Mouse (Mus musculus) intestine, embryonic 16.5 days (tissue): ENCODE measurements around the gene Lrrc43. TPM values are rescaled to one million over a fixed set of nuclear protein-coding genes. Genes with fewer than 3 reads are reported as not detected.

Experiments used
- ATAC-seq: fragments of 200-750 bp; cut with Nextera tagmentation; 2 replicates; pipeline ENCODE4 v1.8.0; 2017; ENCODE audit warnings: moderate TSS enrichment, moderate library complexity
- H3K27ac ChIP-seq: fragments of 300-500 bp; sonication (generic); 2 replicates; pipeline ENCODE4 v1.5.1; 2014; ENCODE audit warnings: mild to moderate bottlenecking, low read length
- H3K27me3 ChIP-seq: fragments of 300-500 bp; sonication (generic); replicated peaks from 2 replicates; pipeline ENCODE4 v1.6.1; 2014; ENCODE audit warnings: low read length, control low read depth, mixed read lengths; ENCODE audit not compliant: control insufficient read depth, insufficient read depth
- H3K36me3 ChIP-seq: fragments of 300-500 bp; sonication (generic); 2 replicates; pipeline ENCODE4 v1.6.1; 2014; ENCODE audit warnings: low read length, control low read depth; ENCODE audit not compliant: control insufficient read depth, insufficient read depth
- H3K4me1 ChIP-seq: fragments of 300-500 bp; sonication (generic); 2 replicates; pipeline ENCODE4 v1.6.1; 2014; ENCODE audit warnings: low read length, control low read depth, mixed read lengths; ENCODE audit not compliant: control insufficient read depth, insufficient read depth
- H3K4me2 ChIP-seq: fragments of 300-500 bp; sonication (generic); 2 replicates; pipeline ENCODE4 v1.6.1; 2014; ENCODE audit warnings: low read depth, low read length, control low read depth
- H3K4me3 ChIP-seq: fragments of 300-500 bp; sonication (generic); 2 replicates; pipeline ENCODE4 v1.5.1; 2014; ENCODE audit warnings: mild to moderate bottlenecking, low read length
- H3K9ac ChIP-seq: fragments of 300-500 bp; sonication (generic); 2 replicates; pipeline ENCODE4 v1.6.1; 2014; ENCODE audit warnings: low read depth, low read length
- H3K9me3 ChIP-seq: fragments of 300-500 bp; sonication (generic); 2 replicates; pipeline ENCODE4 v1.6.1; 2016; ENCODE audit warnings: low read length, control low read depth; ENCODE audit not compliant: control insufficient read depth
- WGBS: fragments of 180-500 bp; shearing (Covaris S2); extraction: QIAGEN DNeasy Blood & Tissue Kit; methylation state at CpG from one replicate; pipeline ENCODE4 v1.1.7; 2014; 5-methylcytosine and 5-hydroxymethylcytosine counted together
- microRNA-seq: library from miRNA; unstranded; fragments of <30 nt; microRNA quantifications from one replicate; pipeline ENCODE4, GENCODE M21; 2016
- polyA plus RNA-seq: library from polyadenylated mRNA; unstranded; fragments of >200 nt; fragmentation: Nextera tagmentation; extraction: Ambion mirVana; gene quantifications from 2 replicates; pipeline ENCODE4 v1.2.1, GENCODE M21; 2015

Lrrc43 gene
- polyA plus RNA-seq, 1 experiment from 2014 or later: not detected

GRCm38 (mm10) chr5:123525916-123526495 lies 36.9 kb downstream of the Lrrc43 start:
- H3K9ac ChIP-seq: no peak overlapping the region
- 90% methylated on average over 9 of the region's 9 CpGs for WGBS
- no peak overlapping the region for H3K4me3 ChIP-seq
- no peak for ATAC-seq
- H3K9me3 ChIP-seq: no peaks in the 10 kb centered on the region
- no peaks in the 10 kb centered on the region for H3K27me3 ChIP-seq
- H3K4me1 ChIP-seq: peaks cover 11% of the 10 kb centered on the region; the same call in 1 of the 2 replicates
- no peak overlapping the region for H3K27ac ChIP-seq
- no peaks in the 10 kb centered on the region; the same call in 1 of the 2 replicates for H3K36me3 ChIP-seq
- no peak overlapping the region for H3K4me2 ChIP-seq

- Histone ChIP-seq H3K4me2 (no peak overlapping the region), H3K36me3 (peaks cover 9% of the 10 kb centered on the region), H3K9me3 (no peaks in the 10 kb centered on the region), H3K4me3 (no peak overlapping the region), H3K9ac (no peak overlapping the region), H3K4me1 (0 out of 2 replicates have a peak, but pooled peaks cover 3% of the 10 kb centered on the region), H3K27me3 (no peaks in the 10 kb centered on the region), H3K27ac (no peak overlapping the region)
- no peak for ATAC-seq
- WGBS: 68% methylated on average over 7 of the region's 7 CpGs
Observed at GRCm38 (mm10) chr5:123528641-123529040, 39.5 kb downstream of the Lrrc43 start.

DNA sequence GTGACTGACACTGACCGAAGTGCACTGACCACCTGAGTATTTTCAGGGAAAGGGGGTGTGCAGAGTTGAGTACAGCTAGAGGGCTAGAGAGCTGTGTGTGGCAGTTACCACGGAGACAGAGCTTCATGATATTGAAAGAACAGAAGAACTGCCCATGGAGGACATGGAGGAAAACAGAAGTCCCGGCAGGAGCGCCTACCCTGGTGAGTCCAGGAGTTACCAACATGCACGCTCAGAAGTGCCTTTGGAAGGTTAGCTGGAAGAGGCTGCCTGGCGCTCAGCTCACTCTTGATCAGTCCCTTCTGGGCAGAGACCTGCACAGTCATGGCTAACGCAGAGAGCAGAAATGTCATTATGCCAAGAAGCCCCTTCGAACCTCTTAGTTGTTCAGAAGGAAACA lies 41.0 kb downstream of the Lrrc43 start:
- no peak overlapping the region for H3K9ac ChIP-seq
- H3K4me1 ChIP-seq: no peaks in the 10 kb centered on the region
- H3K4me2 ChIP-seq: no peak overlapping the region
- WGBS: 90% methylated on average over 8 of the region's 8 CpGs
- H3K27ac ChIP-seq: no peak overlapping the region
- H3K9me3 ChIP-seq: no peaks in the 10 kb centered on the region
- no peak overlapping the region for H3K4me3 ChIP-seq
- H3K36me3 ChIP-seq: peaks cover 15% of the 10 kb centered on the region
- H3K27me3 ChIP-seq: no peaks in the 10 kb centered on the region
- no peak for ATAC-seq

DNA sequence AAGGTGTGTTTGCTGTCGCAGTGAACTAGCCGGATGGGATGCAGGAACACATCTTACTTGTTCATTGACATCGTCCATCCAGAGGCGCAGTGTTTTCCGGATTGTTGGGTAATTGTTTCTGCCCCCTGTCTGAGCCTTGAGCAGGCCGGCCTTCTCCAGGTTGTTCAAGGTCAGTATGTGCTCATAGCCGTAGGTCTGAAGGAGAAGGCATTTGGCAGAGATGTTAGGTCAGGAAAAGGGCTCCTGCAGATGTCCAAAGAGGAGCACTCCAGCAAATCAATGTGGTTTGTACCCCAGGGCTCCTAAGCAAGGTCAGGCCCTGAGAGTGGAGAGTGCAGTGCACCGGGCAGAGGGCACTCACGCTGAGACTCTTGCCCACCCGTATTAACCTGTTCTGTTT lies 44.7 kb downstream of the Lrrc43 start:
- peaks cover 18% of the 10 kb centered on the region for H3K36me3 ChIP-seq
- no peaks in the 10 kb centered on the region for H3K27me3 ChIP-seq
- no peak for ATAC-seq
- H3K4me3 ChIP-seq: no peak overlapping the region
- no peaks in the 10 kb centered on the region for H3K4me1 ChIP-seq
- H3K4me2 ChIP-seq: no peak overlapping the region
- no peaks in the 10 kb centered on the region for H3K9me3 ChIP-seq
- no peak overlapping the region for H3K27ac ChIP-seq
- 89% methylated on average over 10 of the region's 10 CpGs for WGBS
- no peak overlapping the region for H3K9ac ChIP-seq

DNA sequence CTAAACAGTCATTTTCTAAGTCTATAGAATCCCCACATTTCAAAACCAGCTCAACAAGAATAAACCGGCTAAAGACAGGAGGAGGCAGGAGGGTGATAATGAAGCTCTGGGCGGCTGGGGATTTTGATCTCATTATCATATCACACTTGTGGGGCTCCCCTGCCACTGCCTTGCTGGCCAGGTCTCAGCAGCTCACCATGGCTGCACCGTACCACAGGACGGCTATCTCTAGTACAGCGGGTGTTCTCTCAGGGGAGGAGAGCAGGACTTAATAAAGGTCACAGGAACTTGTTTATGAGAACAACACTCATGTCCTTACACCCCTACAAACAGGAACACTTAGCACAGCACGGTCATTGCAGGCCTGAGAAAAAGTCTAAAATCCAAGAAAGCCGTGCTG lies 66.6 kb downstream of the Lrrc43 start:
- no peak for ATAC-seq

GRCm38 (mm10) chr5:123556451-123556850 lies 67.3 kb downstream of the Lrrc43 start:
- H3K4me2 ChIP-seq: no peak overlapping the region
- no peaks in the 10 kb centered on the region for H3K9me3 ChIP-seq
- H3K36me3 ChIP-seq: no peaks in the 10 kb centered on the region
- WGBS: 67% methylated on average over 2 of the region's 2 CpGs
- no peak for ATAC-seq
- no peak overlapping the region for H3K27ac ChIP-seq
- H3K9ac ChIP-seq: no peak overlapping the region
- H3K4me1 ChIP-seq: no peaks in the 10 kb centered on the region
- H3K4me3 ChIP-seq: no peak overlapping the region
- H3K27me3 ChIP-seq: no peaks in the 10 kb centered on the region

More for the DNA sequence above, 66.6 kb downstream of the Lrrc43 start:
- H3K4me3 ChIP-seq: no peak overlapping the region
- no peaks in the 10 kb centered on the region for H3K4me1 ChIP-seq
- no peaks in the 10 kb centered on the region for H3K9me3 ChIP-seq
- no peaks in the 10 kb centered on the region for H3K36me3 ChIP-seq
- H3K27ac ChIP-seq: no peak overlapping the region
- H3K4me2 ChIP-seq: no peak overlapping the region
- WGBS: 91% methylated on average over 7 of the region's 7 CpGs
- H3K9ac ChIP-seq: no peak overlapping the region
- no peaks in the 10 kb centered on the region for H3K27me3 ChIP-seq

Small RNA genes lying within 50 kb of the gene (microRNA-seq; reads per million reads assigned to microRNA genes)
- not detected for gene Mir7647

Other genes starting within 250 kb of the Lrrc43 start
- gene Wdr66, start 237.2 kb upstream of the Lrrc43 start, polyA plus RNA-seq: 0.40 and 0.50 TPM in 2 replicates
- gene Bcl7a, start 145.5 kb upstream of the Lrrc43 start, polyA plus RNA-seq: 12.8 and 13.0 TPM in 2 replicates
- gene Mlxip, start 94.5 kb upstream of the Lrrc43 start, polyA plus RNA-seq: 16.6 and 21.0 TPM in 2 replicates
- not detected in 2 replicates for gene Il31, start 184 bp downstream of the Lrrc43 start, polyA plus RNA-seq
- gene B3gnt4, start 21.2 kb downstream of the Lrrc43 start, polyA plus RNA-seq: 0.13 and 0.49 TPM in 2 replicates
- gene Diablo, start 34.9 kb downstream of the Lrrc43 start, polyA plus RNA-seq: 87.7 and 89.7 TPM in 2 replicates
- 10.0 and 11.2 TPM in 2 replicates for gene Gm49027, start 36.2 kb downstream of the Lrrc43 start, polyA plus RNA-seq
- 31.6 and 33.5 TPM in 2 replicates for gene Vps33a, start 83.7 kb downstream of the Lrrc43 start, polyA plus RNA-seq
- 20.6 and 23.7 TPM in 2 replicates for gene Clip1, start 195.3 kb downstream of the Lrrc43 start, polyA plus RNA-seq
- 50.9 and 54.8 TPM in 2 replicates for gene Zcchc8, start 231.8 kb downstream of the Lrrc43 start, polyA plus RNA-seq